9 mouse cellular contexts compared by ENCODE assay signal in the genomic region with DNA sequence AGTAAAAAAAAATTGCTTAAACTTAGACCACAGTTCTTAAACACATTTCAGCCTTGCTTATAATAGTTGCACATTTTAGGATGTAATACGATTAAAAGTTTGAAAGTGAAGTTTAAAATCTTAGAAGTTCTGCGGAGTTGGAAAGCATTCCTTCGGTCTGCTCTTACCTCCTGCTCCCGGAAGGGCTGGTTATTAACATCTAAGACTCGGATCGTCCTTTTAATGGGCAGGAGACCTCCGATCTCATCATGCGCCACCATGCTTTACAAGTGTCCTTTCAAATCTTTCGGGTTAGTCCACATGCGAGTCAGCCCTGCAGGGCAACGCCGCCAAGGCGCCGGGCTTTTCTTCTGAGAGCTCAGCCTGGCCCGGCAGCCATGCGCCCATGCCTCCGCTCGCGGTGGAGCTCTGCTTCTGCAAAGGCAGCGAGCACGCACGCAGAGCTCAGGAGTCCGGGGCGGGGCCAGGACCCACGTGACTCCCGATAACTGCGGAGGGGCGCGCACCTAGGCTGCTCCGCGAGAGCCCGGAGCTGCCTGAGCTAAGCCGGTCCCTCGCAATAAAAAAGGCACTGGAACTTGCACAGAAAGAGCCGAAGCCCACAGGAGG. TPM values are rescaled to one million over a fixed set of nuclear protein-coding genes. Genes with fewer than 3 reads are reported as not detected.
DNase-seq lines count a peak whose midpoint lies in the region; ATAC-seq and TF ChIP-seq lines count a peak whose summit lies in the region.
"Had no signal": no experiment of that assay in that cellular context is flagged by ENCODE, and none has a peak within 500 bp of the region (broad histone marks: within the 10 kb centered on the region; RNA-seq: fewer than 3 reads in every experiment).

No protein-coding gene starts in this region.

- H3K36me3 ChIP-seq in heart, embryonic 13.5 days: peaks cover 10% of the 10 kb centered on the region
- H3K36me3 ChIP-seq in kidney, postnatal 0 days (ENCODE audit: insufficient read depth, low read length): 0 out of 2 replicates have a peak, but pooled peaks cover 4% of the 10 kb centered on the region
- peaks cover 4% of the 10 kb centered on the region for H3K36me3 ChIP-seq in liver, embryonic 11.5 days (ENCODE audit: control insufficient read depth, insufficient read depth, low read length)
- H3K36me3 ChIP-seq in myocyte (ENCODE audit: control insufficient read depth, insufficient read depth): peaks cover 4% of the 10 kb centered on the region

- peak overlapping the region; percentile 95 for H3K4me3 ChIP-seq in brown adipose tissue, adult 24 weeks (ENCODE audit: insufficient read depth, low read depth, low read length)
- H3K4me3 ChIP-seq in heart, embryonic 13.5 days: peak overlapping the region; percentile 79
- H3K4me3 ChIP-seq in kidney, postnatal 0 days (replicated peaks; ENCODE audit: low read depth, low read length): peak overlapping the region; percentile 44
- peak overlapping the region; percentile 72 for H3K4me3 ChIP-seq in liver, embryonic 11.5 days (ENCODE audit: low read depth, low read length)
- H3K4me3 ChIP-seq in myocyte: peak overlapping the region; percentile 56

- H3K9me3 ChIP-seq in heart, embryonic 13.5 days: no peaks in the 10 kb centered on the region
- H3K9me3 ChIP-seq in kidney, postnatal 0 days (replicated peaks; ENCODE audit: low read length): no peaks in the 10 kb centered on the region
- no peaks in the 10 kb centered on the region for H3K9me3 ChIP-seq in liver, embryonic 11.5 days (ENCODE audit: control insufficient read depth, low read length)

- H3K4me2 ChIP-seq in heart, embryonic 13.5 days: peak overlapping the region; percentile 77
- H3K4me2 ChIP-seq in kidney, postnatal 0 days (ENCODE audit: low read length): peak overlapping the region; percentile 54
- H3K4me2 ChIP-seq in liver, embryonic 11.5 days: peak overlapping the region; percentile 80
- peak overlapping the region; percentile 81 for H3K4me2 ChIP-seq in myocyte (ENCODE audit: low read depth)

- H3K27ac ChIP-seq in brown adipose tissue, adult 24 weeks (replicated peaks; ENCODE audit: low read depth, low read length): peak overlapping the region; percentile 68; the same call in 1 of the 2 replicates
- peak overlapping the region; percentile 89 for H3K27ac ChIP-seq in heart, embryonic 13.5 days (replicated peaks)
- peak overlapping the region; percentile 38; the same call in 1 of the 2 replicates for H3K27ac ChIP-seq in kidney, postnatal 0 days
- H3K27ac ChIP-seq in liver, embryonic 11.5 days (ENCODE audit: low read depth, low read length): peak overlapping the region; percentile 70

- H3K27me3 ChIP-seq in heart, embryonic 13.5 days (replicated peaks): no peaks in the 10 kb centered on the region
- H3K27me3 ChIP-seq in kidney, postnatal 0 days (ENCODE audit: insufficient read depth, low read length): no peaks in the 10 kb centered on the region
- H3K27me3 ChIP-seq in liver, embryonic 11.5 days (replicated peaks; ENCODE audit: control insufficient read depth, insufficient read depth, low read length): no peaks in the 10 kb centered on the region
- H3K27me3 ChIP-seq in myocyte (ENCODE audit: control insufficient read depth, insufficient read depth, insufficient read length): no peaks in the 10 kb centered on the region

- peak; percentile 8; the same call in 1 of the 2 replicates for TF ChIP-seq CTCF in kidney, postnatal 0 days (IDR thresholded peaks at IDR 0.05; ENCODE audit: low read depth)

- peaks cover 40% of the 10 kb centered on the region for H3K79me2 ChIP-seq in myocyte (ENCODE audit: control insufficient read depth, insufficient read depth)

- peak overlapping the region; percentile 89 for H3K9ac ChIP-seq in heart, embryonic 13.5 days
- H3K9ac ChIP-seq in kidney, postnatal 0 days (ENCODE audit: low read depth, low read length): peak overlapping the region; percentile 63
- H3K9ac ChIP-seq in liver, embryonic 11.5 days (ENCODE audit: low read depth, low read length): peak overlapping the region; percentile 88

- DNase-seq in CD4-positive, CD25-positive, alpha-beta regulatory T cell, adult 2 months (ENCODE audit: low read depth, low spot score): peak; percentile 95
- DNase-seq in kidney, postnatal 0 days (ENCODE audit: low spot score): peak; percentile 87
- DNase-seq in liver, embryonic 11.5 days (ENCODE audit: low spot score): peak; percentile 94
- peak; percentile 92 to 95 for DNase-seq in spleen, postnatal 4 days (ENCODE audit: low spot score in 2 of 2)

- ATAC-seq in erythroid progenitor cell, adult 5-6 weeks (replicated peaks; ENCODE audit: low FRiP score, poor library complexity, severe bottlenecking): peak; percentile 96
- ATAC-seq in heart, embryonic 13.5 days (ENCODE audit: extremely low read depth, insufficient number of reproducible peaks, low FRiP score, low TSS enrichment): peak; percentile 99
- peak; percentile 97 for ATAC-seq in kidney, postnatal 0 days (replicated peaks; ENCODE audit: low FRiP score, low read depth)
- ATAC-seq in liver, embryonic 11.5 days (replicated peaks; ENCODE audit: low FRiP score): peak; percentile 98

- peak; percentile 96 for TF ChIP-seq POLR2A in myocyte (IDR thresholded peaks at IDR 0.05; ENCODE audit: insufficient read length, low read depth)

- H3ac ChIP-seq in myocyte (ENCODE audit: control insufficient read depth, insufficient read length): no peak overlapping the region

- H3K4me1 ChIP-seq in brown adipose tissue, adult 24 weeks (ENCODE audit: control insufficient read depth, insufficient read depth, insufficient read length, low read length): peaks cover 7% of the 10 kb centered on the region; the same call in 1 of the 2 replicates
- H3K4me1 ChIP-seq in heart, embryonic 13.5 days: peaks cover 33% of the 10 kb centered on the region
- no peaks in the 10 kb centered on the region; the same call in 1 of the 2 replicates for H3K4me1 ChIP-seq in kidney, postnatal 0 days (replicated peaks; ENCODE audit: insufficient read depth, low read length)
- peaks cover 21% of the 10 kb centered on the region for H3K4me1 ChIP-seq in liver, embryonic 11.5 days (replicated peaks; ENCODE audit: control insufficient read depth, insufficient read depth, low read length)

- under 1% methylated on average over 35 of the region's 35 CpGs for whole genome bisulfite sequencing in heart, embryonic 13.5 days
- under 1% methylated on average over 35 of the region's 35 CpGs for WGBS in kidney, postnatal 0 days
- WGBS in liver, embryonic 11.5 days: under 1% methylated on average over 35 of the region's 35 CpGs

TF ChIP-seq in myocyte, 11 proteins besides CTCF, POLR2A, EP300 and RAD21 (continues in another document):
- TF ChIP-seq E2F4 (IDR thresholded peaks at IDR 0.05; ENCODE audit: insufficient read depth) (no peak), MAX (IDR thresholded peaks at IDR 0.05; ENCODE audit: low read depth) (no peak), USF1 (IDR thresholded peaks at IDR 0.05; ENCODE audit: low read depth) (peak; percentile 89)

RNA-seq across cellular contexts. Expression of a gene that starts 24.8 kb away (rescaled TPM):
- 41.7 and 48.0 TPM in 2 replicates for polyA plus RNA-seq in brown adipose tissue, adult 24 weeks (2012; ENCODE audit: insufficient read depth, insufficient read length, missing spikeins)
- 133 and 156 TPM in 2 replicates for total RNA-seq in erythroid progenitor cell, adult 5-6 weeks (2015; ENCODE audit: low replicate concordance)
- 193 and 201 TPM in 2 replicates for total RNA-seq in erythroid progenitor cell, adult 5-6 weeks (2017; ENCODE audit: low replicate concordance)
- polyA plus RNA-seq in heart, embryonic 13.5 days (2015; fragmentation: Nextera tagmentation; extraction: Ambion mirVana): 41.7 and 43.2 TPM in 2 replicates
- polyA plus RNA-seq in kidney, postnatal 0 days (2015; fragmentation: Nextera tagmentation; extraction: Ambion mirVana): 46.0 and 52.4 TPM in 2 replicates
- polyA plus RNA-seq in liver, embryonic 11.5 days (2014; fragmentation: Nextera tagmentation; extraction: Ambion mirVana): 95.0 and 103 TPM in 2 replicates
- 13.7 TPM for polyA plus RNA-seq in myocyte (2012; fragmentation: generic; extraction: Trizol)

RNA-seq across cellular contexts. Expression of a gene that starts 24.8 kb away (rescaled TPM):
- not detected in 2 replicates for polyA plus RNA-seq in brown adipose tissue, adult 24 weeks (2012; ENCODE audit: insufficient read depth, insufficient read length, missing spikeins)
- total RNA-seq in erythroid progenitor cell, adult 5-6 weeks (2015; ENCODE audit: low replicate concordance): not detected in 2 replicates
- total RNA-seq in erythroid progenitor cell, adult 5-6 weeks (2017; ENCODE audit: low replicate concordance): not detected in 2 replicates
- not detected in 2 replicates for polyA plus RNA-seq in heart, embryonic 13.5 days (2015; fragmentation: Nextera tagmentation; extraction: Ambion mirVana)
- not detected in 2 replicates for polyA plus RNA-seq in kidney, postnatal 0 days (2015; fragmentation: Nextera tagmentation; extraction: Ambion mirVana)
- polyA plus RNA-seq in liver, embryonic 11.5 days (2014; fragmentation: Nextera tagmentation; extraction: Ambion mirVana): not detected in 2 replicates
- polyA plus RNA-seq in myocyte (2012; fragmentation: generic; extraction: Trizol): not detected
- polyA plus RNA-seq: gonadal fat pad, adult 2 months had no signal

RNA-seq across cellular contexts. Expression of a gene that starts 39.3 kb away (rescaled TPM):
- polyA plus RNA-seq in brown adipose tissue, adult 24 weeks (2012; ENCODE audit: insufficient read depth, insufficient read length, missing spikeins): not detected in 2 replicates
- not detected in 2 replicates for total RNA-seq in erythroid progenitor cell, adult 5-6 weeks (2015; ENCODE audit: low replicate concordance)
- total RNA-seq in erythroid progenitor cell, adult 5-6 weeks (2017; ENCODE audit: low replicate concordance): not detected in 2 replicates
- not detected in 2 replicates for polyA plus RNA-seq in heart, embryonic 13.5 days (2015; fragmentation: Nextera tagmentation; extraction: Ambion mirVana)
- polyA plus RNA-seq in kidney, postnatal 0 days (2015; fragmentation: Nextera tagmentation; extraction: Ambion mirVana): not detected in 2 replicates
- not detected in 2 replicates for polyA plus RNA-seq in liver, embryonic 11.5 days (2014; fragmentation: Nextera tagmentation; extraction: Ambion mirVana)
- polyA plus RNA-seq in myocyte (2012; fragmentation: generic; extraction: Trizol): not detected
- polyA plus RNA-seq: gonadal fat pad, adult 2 months had no signal

RNA-seq across cellular contexts. Expression of a gene that starts 51.9 kb away (rescaled TPM):
- polyA plus RNA-seq in brown adipose tissue, adult 24 weeks (2012; ENCODE audit: insufficient read depth, insufficient read length, missing spikeins): not detected in 2 replicates
- total RNA-seq in erythroid progenitor cell, adult 5-6 weeks (2015; ENCODE audit: low replicate concordance): not detected in 2 replicates
- total RNA-seq in erythroid progenitor cell, adult 5-6 weeks (2017; ENCODE audit: low replicate concordance): not detected in 2 replicates
- polyA plus RNA-seq in heart, embryonic 13.5 days (2015; fragmentation: Nextera tagmentation; extraction: Ambion mirVana): not detected in 2 replicates
- polyA plus RNA-seq in kidney, postnatal 0 days (2015; fragmentation: Nextera tagmentation; extraction: Ambion mirVana): not detected in 2 replicates
- polyA plus RNA-seq in liver, embryonic 11.5 days (2014; fragmentation: Nextera tagmentation; extraction: Ambion mirVana): not detected in 2 replicates
- not detected for polyA plus RNA-seq in myocyte (2012; fragmentation: generic; extraction: Trizol)
- polyA plus RNA-seq: gonadal fat pad, adult 2 months had no signal

RNA-seq across cellular contexts. Expression of a gene that starts 55.7 kb away (rescaled TPM):
- polyA plus RNA-seq in brown adipose tissue, adult 24 weeks (2012; ENCODE audit: insufficient read depth, insufficient read length, missing spikeins): not detected in 2 replicates
- total RNA-seq in erythroid progenitor cell, adult 5-6 weeks (2015; ENCODE audit: low replicate concordance): not detected in 2 replicates
- not detected in 2 replicates for total RNA-seq in erythroid progenitor cell, adult 5-6 weeks (2017; ENCODE audit: low replicate concordance)
- polyA plus RNA-seq in heart, embryonic 13.5 days (2015; fragmentation: Nextera tagmentation; extraction: Ambion mirVana): not detected in 2 replicates
- not detected in 2 replicates for polyA plus RNA-seq in kidney, postnatal 0 days (2015; fragmentation: Nextera tagmentation; extraction: Ambion mirVana)
- polyA plus RNA-seq in liver, embryonic 11.5 days (2014; fragmentation: Nextera tagmentation; extraction: Ambion mirVana): not detected in 2 replicates
- polyA plus RNA-seq in myocyte (2012; fragmentation: generic; extraction: Trizol): 0.05 TPM
- polyA plus RNA-seq: gonadal fat pad, adult 2 months had no signal

Comparison
In these comparisons a context has a peak if more than half of its experiments do, and no peak if none do; other contexts are left out.
1. Peak in every context shown above with its lines: DNase-seq, ATAC-seq, H3K4me3 ChIP-seq and H3K27ac ChIP-seq.
2. H3K27ac ChIP-seq: peak in every context shown above with its lines; median percentile 89 in heart, embryonic 13.5 days; 70 in liver, embryonic 11.5 days; 68 in brown adipose tissue, adult 24 weeks; 38 in kidney, postnatal 0 days.
3. H3K4me3 ChIP-seq: peak in every context shown above with its lines; median percentile 95 in brown adipose tissue, adult 24 weeks; 79 in heart, embryonic 13.5 days; 72 in liver, embryonic 11.5 days; 56 in myocyte; 44 in kidney, postnatal 0 days.